Mouse (Mus musculus) stomach, embryonic 15.5 days (tissue): ENCODE data around the gene Neurog1. TPM values are rescaled to one million over a fixed set of nuclear protein-coding genes. Genes with fewer than 3 reads are reported as not detected.
A peak's percentile ranks its signal among the peaks of the same experiment; 100 is the strongest.

Experiments used
- ATAC-seq: fragments of 200-750 bp; cut with Nextera tagmentation; 2 replicates; pipeline ENCODE4 v1.8.0; 2017; ENCODE audit warnings: low read depth, moderate number of reproducible peaks, moderate TSS enrichment; ENCODE audit not compliant: insufficient read depth, low FRiP score
- H3K27ac ChIP-seq: fragments of 300-500 bp; sonication (generic); 2 replicates; pipeline ENCODE4 v1.5.1; 2015; ENCODE audit warnings: mild to moderate bottlenecking, inconsistent platforms
- H3K27me3 ChIP-seq: fragments of 300-500 bp; sonication (generic); replicated peaks from 2 replicates; pipeline ENCODE4 v1.6.1; 2015; ENCODE audit warnings: inconsistent platforms
- H3K36me3 ChIP-seq: fragments of 300-500 bp; sonication (generic); 2 replicates; pipeline ENCODE4 v1.6.1; 2015; ENCODE audit warnings: inconsistent platforms
- H3K4me1 ChIP-seq: fragments of 300-500 bp; sonication (generic); 2 replicates; pipeline ENCODE4 v1.6.1; 2015; ENCODE audit warnings: inconsistent platforms
- H3K4me2 ChIP-seq: fragments of 300-500 bp; sonication (generic); 2 replicates; pipeline ENCODE4 v1.6.1; 2015; ENCODE audit warnings: mild to moderate bottlenecking, inconsistent platforms
- H3K4me3 ChIP-seq: fragments of 300-500 bp; sonication (generic); replicated peaks from 2 replicates; pipeline ENCODE4 v1.5.1; 2015; ENCODE audit warnings: inconsistent platforms
- H3K9ac ChIP-seq: fragments of 300-500 bp; sonication (generic); 2 replicates; pipeline ENCODE4 v1.6.1; 2015; ENCODE audit warnings: inconsistent platforms
- H3K9me3 ChIP-seq: fragments of 300-500 bp; sonication (generic); 2 replicates; pipeline ENCODE4 v1.6.1; 2016; ENCODE audit warnings: inconsistent platforms
- WGBS: fragments of 180-500 bp; shearing (Covaris S2); methylation state at CpG from one replicate; pipeline ENCODE4 v1.1.7; 2015; 5-methylcytosine and 5-hydroxymethylcytosine counted together
- polyA plus RNA-seq: library from polyadenylated mRNA; unstranded; fragments of >200 nt; fragmentation: Nextera tagmentation; extraction: Ambion mirVana; gene quantifications from 2 replicates; pipeline ENCODE4 v1.2.1, GENCODE M21; 2015

The Neurog1 gene
- polyA plus RNA-seq, 1 experiment from 2014 or later: not detected

DNA sequence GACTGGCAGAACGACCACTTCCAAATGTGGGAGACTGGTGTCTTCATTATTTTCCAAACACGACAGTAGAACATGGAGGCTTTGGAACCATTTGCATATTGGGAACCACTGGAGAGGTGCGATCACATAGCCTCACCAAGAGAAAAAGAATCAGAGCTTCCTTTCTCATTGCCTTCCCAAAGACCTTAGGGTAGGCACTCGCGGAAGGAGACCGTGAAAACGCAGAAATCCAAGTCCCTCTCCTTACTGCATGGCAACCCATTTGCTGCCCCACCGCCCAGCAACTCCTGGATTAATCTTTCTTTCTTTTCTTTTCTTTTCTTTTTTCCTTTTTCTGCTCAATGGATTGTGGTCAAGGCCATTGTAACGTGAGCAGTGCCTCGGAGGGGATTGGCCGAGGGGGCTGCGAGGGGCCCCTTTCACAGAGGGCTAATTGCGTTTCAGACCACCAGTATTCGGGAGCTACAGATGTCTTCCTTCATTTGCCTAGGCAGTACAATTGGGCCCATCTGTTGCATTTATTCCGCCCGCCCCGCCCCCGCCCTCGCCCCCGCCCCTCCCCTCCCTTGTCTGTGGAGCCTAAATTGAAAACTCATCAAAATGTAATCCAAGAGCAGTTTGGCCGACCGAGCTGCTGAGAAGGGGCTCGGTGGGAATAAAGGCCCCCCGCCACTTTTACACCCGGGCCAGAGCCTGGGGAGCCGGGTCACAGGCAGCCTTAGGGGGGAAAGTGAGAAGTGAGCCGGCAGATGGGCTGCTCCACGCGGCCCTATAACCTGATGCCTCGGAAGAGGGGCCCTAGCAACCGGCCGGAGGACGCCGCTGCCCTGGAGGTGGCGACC, 43.5 kb downstream of the Neurog1 start:
- peak overlapping the region; percentile 31; the same call in 1 of the 2 replicates for H3K27ac ChIP-seq
- H3K9ac ChIP-seq: no peak overlapping the region
- 10% methylated on average over 35 of the region's 35 CpGs for WGBS
- peaks cover 7% of the 10 kb centered on the region; the same call in 1 of the 2 replicates for H3K27me3 ChIP-seq
- peak; percentile 65; the same call in 1 of the 2 replicates for ATAC-seq
- H3K4me1 ChIP-seq: peaks cover 6% of the 10 kb centered on the region
- no peaks in the 10 kb centered on the region for H3K9me3 ChIP-seq
- 0 out of 2 replicates have a peak overlapping the region, but pooled peaks have one; percentile 6 for H3K4me3 ChIP-seq
- H3K36me3 ChIP-seq: no peaks in the 10 kb centered on the region
- peak overlapping the region; percentile 49 for H3K4me2 ChIP-seq

Other genes with a start within 250 kb of the Neurog1 start
- 311 and 348 TPM in 2 replicates for gene H2afy, start 115.8 kb downstream of the Neurog1 start, polyA plus RNA-seq
- gene Tifab, start 73.3 kb downstream of the Neurog1 start, polyA plus RNA-seq: 4.0 and 5.0 TPM in 2 replicates
- 12.4 and 13.7 TPM in 2 replicates for gene Cxcl14, start 44.4 kb upstream of the Neurog1 start, polyA plus RNA-seq
- not detected in 2 replicates for gene Gm3045, start 174.4 kb upstream of the Neurog1 start, polyA plus RNA-seq
- gene Slc25a48, start 186.2 kb upstream of the Neurog1 start, polyA plus RNA-seq: 0.23 and 0.33 TPM in 2 replicates
- not detected in 2 replicates for gene Il9, start 230.1 kb upstream of the Neurog1 start, polyA plus RNA-seq